Mouse (Mus musculus) MEL (cell line): ENCODE measurements at regions not wholly inside any gene's neighbourhood (a gene's known extent, or its start where the extent isn't known, plus 50 kb on each side); places are given as distances from the start of the nearest gene placed in this dataset.

Source experiments
- DNase-seq: peaks from one replicate; pipeline ENCODE4 v3.0.0; 2011; ENCODE audit warnings: low read depth, low spot score
- H3K27ac ChIP-seq: 2 replicates; pipeline ENCODE4 v1.5.1; 2012; ENCODE audit warnings: low read depth, mild to moderate bottlenecking, control low read depth, low read length, moderate library complexity; ENCODE audit not compliant: control insufficient read depth
- H3K27me3 ChIP-seq, 2 experiments: fragments of 150-350 bp in 1 of 2; sonication (generic) in 1 of 2; 2 replicates each; pipeline ENCODE4 v1.6.1; 2012; ENCODE audit warnings: low read length in 2 of 2, mild to moderate bottlenecking in 2 of 2, improper control_type of control experiment in 1 of 2, moderate library complexity in 1 of 2; ENCODE audit not compliant: insufficient read depth in 2 of 2, control insufficient read depth in 1 of 2
- H3K36me3 ChIP-seq, 2 experiments: 2 replicates each; pipeline ENCODE4 v1.6.1; 2012 to 2014; ENCODE audit warnings: low read length in 2 of 2, improper control_type of control experiment in 1 of 2, inconsistent platforms in 1 of 2, mild to moderate bottlenecking in 1 of 2; ENCODE audit not compliant: insufficient read depth in 2 of 2, control insufficient read depth in 1 of 2
- H3K4me1 ChIP-seq, 2 experiments: fragments of 150-350 bp in 1 of 2; sonication (generic) in 1 of 2; 2 replicates each; pipeline ENCODE4 v1.6.1; 2012; ENCODE audit warnings: low read length in 2 of 2, improper control_type of control experiment in 1 of 2, mild to moderate bottlenecking in 1 of 2; ENCODE audit not compliant: insufficient read depth in 2 of 2, control insufficient read depth in 1 of 2
- H3K4me3 ChIP-seq, 2 experiments: fragments of 150-350 bp in 1 of 2; sonication (generic) in 1 of 2; 2 replicates each; pipeline ENCODE4 v1.5.1; 2012; ENCODE audit warnings: low read depth in 2 of 2, low read length in 2 of 2, mild to moderate bottlenecking in 2 of 2, moderate library complexity in 2 of 2, control low read depth in 1 of 2, improper control_type of control experiment in 1 of 2; ENCODE audit not compliant: control insufficient read depth in 1 of 2, insufficient read depth in 1 of 2
- H3K79me2 ChIP-seq: 2 replicates; pipeline ENCODE4 v1.6.1; 2012; ENCODE audit warnings: mild to moderate bottlenecking, low read length, moderate library complexity; ENCODE audit not compliant: control insufficient read depth, poor library complexity, insufficient read depth
- H3K9ac ChIP-seq: 2 replicates; pipeline ENCODE4 v1.6.1; 2012; ENCODE audit warnings: low read depth, mild to moderate bottlenecking, control low read depth, low read length, moderate library complexity; ENCODE audit not compliant: control insufficient read depth, poor library complexity, severe bottlenecking
- H3K9me3 ChIP-seq: fragments of 150-350 bp; sonication (generic); replicated peaks from 2 replicates; pipeline ENCODE4 v1.6.1; 2012; ENCODE audit warnings: mild to moderate bottlenecking, low read length, improper control_type of control experiment, moderate library complexity; ENCODE audit not compliant: insufficient read depth
- CHD1 ChIP-seq: IDR thresholded peaks from 2 replicates; pipeline ENCODE4 v1.6.1; 2012; ENCODE audit warnings: low read depth, mild to moderate bottlenecking, inconsistent platforms, low read length, improper control_type of control experiment
- CHD2 ChIP-seq: IDR thresholded peaks from 2 replicates; pipeline ENCODE4 v1.6.1; 2011; ENCODE audit warnings: low read length, improper control_type of control experiment
- E2F4 ChIP-seq: IDR thresholded peaks from 2 replicates; pipeline ENCODE4 v1.6.1; 2011; ENCODE audit warnings: low read depth, low read length, improper control_type of control experiment, borderline replicate concordance
- EP300 ChIP-seq, 2 experiments: IDR thresholded peaks; 2 replicates each; pipeline ENCODE4 v1.6.1; 2011; ENCODE audit warnings: improper control_type of control experiment in 2 of 2, low read length in 2 of 2, low read depth in 1 of 2, mild to moderate bottlenecking in 1 of 2
- ETS1 ChIP-seq: IDR thresholded peaks from 2 replicates; pipeline ENCODE4 v1.6.1; 2012; ENCODE audit warnings: low read depth, mild to moderate bottlenecking, inconsistent platforms, low read length, improper control_type of control experiment, moderate library complexity
- GABPA ChIP-seq: IDR thresholded peaks from 2 replicates; pipeline ENCODE4 v1.6.1; 2012; ENCODE audit warnings: low read depth, mild to moderate bottlenecking, inconsistent platforms, low read length, improper control_type of control experiment, moderate library complexity
- HCFC1 ChIP-seq: IDR thresholded peaks from 2 replicates; pipeline ENCODE4 v1.6.1; 2012; ENCODE audit warnings: low read depth, mild to moderate bottlenecking, inconsistent platforms, low read length, improper control_type of control experiment, moderate library complexity
- JUND ChIP-seq: IDR thresholded peaks from 2 replicates; pipeline ENCODE4 v1.6.1; 2011; ENCODE audit warnings: low read depth, mild to moderate bottlenecking, improper control_type of control experiment, low read length
- KAT2A ChIP-seq: conservative IDR thresholded peaks from 2 replicates; pipeline ENCODE4 v1.6.1; 2012; ENCODE audit warnings: low read depth, low read length, improper control_type of control experiment, inconsistent platforms
- MAFK ChIP-seq: IDR thresholded peaks from 2 replicates; pipeline ENCODE4 v1.6.1; 2011; ENCODE audit warnings: low read depth, mild to moderate bottlenecking, low read length, improper control_type of control experiment, borderline replicate concordance
- MAX ChIP-seq: IDR thresholded peaks from 2 replicates; pipeline ENCODE4 v1.6.1; 2011; ENCODE audit warnings: low read length, improper control_type of control experiment
- MAZ ChIP-seq: IDR thresholded peaks from 2 replicates; pipeline ENCODE4 v1.6.1; 2012; ENCODE audit warnings: low read depth, mild to moderate bottlenecking, inconsistent platforms, low read length, improper control_type of control experiment
- MEF2A ChIP-seq: IDR thresholded peaks from 2 replicates; pipeline ENCODE4 v1.6.1; 2014; ENCODE audit warnings: low read depth, mild to moderate bottlenecking, inconsistent platforms, low read length, improper control_type of control experiment; ENCODE audit not compliant: poor library complexity, insufficient replicate concordance, severe bottlenecking; ENCODE audit errors: extremely low read depth
- MXI1 ChIP-seq: IDR thresholded peaks from 2 replicates; pipeline ENCODE4 v1.6.1; 2011; ENCODE audit warnings: mild to moderate bottlenecking, low read depth, low read length, improper control_type of control experiment
- NELFE ChIP-seq: IDR thresholded peaks from 2 replicates; pipeline ENCODE4 v1.6.1; 2011; ENCODE audit warnings: low read depth, low read length, improper control_type of control experiment
- NRF1 ChIP-seq: IDR thresholded peaks from 2 replicates; pipeline ENCODE4 v1.6.1; 2014; ENCODE audit warnings: low read depth, mild to moderate bottlenecking, inconsistent platforms, low read length, improper control_type of control experiment, moderate library complexity; ENCODE audit not compliant: poor library complexity, insufficient read depth, severe bottlenecking
- POLR2A ChIP-seq, 2 experiments: IDR thresholded peaks; 2 replicates each; pipeline ENCODE4 v1.6.1; 2011 to 2012; ENCODE audit warnings: low read length in 2 of 2, mild to moderate bottlenecking in 2 of 2, control low read depth in 1 of 2, improper control_type of control experiment in 1 of 2, low read depth in 1 of 2, moderate library complexity in 1 of 2; ENCODE audit not compliant: control insufficient read depth in 1 of 2, insufficient read depth in 1 of 2, poor library complexity in 1 of 2
- RAD21 ChIP-seq: IDR thresholded peaks from 2 replicates; pipeline ENCODE4 v1.6.1; 2011; ENCODE audit warnings: mild to moderate bottlenecking, low read depth, low read length, improper control_type of control experiment
- RCOR1 ChIP-seq: IDR thresholded peaks from 2 replicates; pipeline ENCODE4 v1.6.1; 2012; ENCODE audit warnings: low read depth, mild to moderate bottlenecking, inconsistent platforms, low read length, improper control_type of control experiment
- SIN3A ChIP-seq: IDR thresholded peaks from 2 replicates; pipeline ENCODE4 v1.6.1; 2012; ENCODE audit warnings: low read length, improper control_type of control experiment, inconsistent platforms
- TBP ChIP-seq: IDR thresholded peaks from 2 replicates; pipeline ENCODE4 v1.8.0; 2011; ENCODE audit warnings: low read depth, low read length, improper control_type of control experiment
- TCF12 ChIP-seq: IDR thresholded peaks from 2 replicates; pipeline ENCODE4 v1.6.1; 2014; ENCODE audit warnings: low read depth, mild to moderate bottlenecking, inconsistent platforms, low read length, improper control_type of control experiment, moderate library complexity
- UBTF ChIP-seq: IDR thresholded peaks from 2 replicates; pipeline ENCODE4 v1.6.1; 2012; ENCODE audit warnings: low read depth, mild to moderate bottlenecking, inconsistent platforms, low read length, improper control_type of control experiment, moderate library complexity, borderline replicate concordance; ENCODE audit not compliant: insufficient read depth
- USF2 ChIP-seq, 2 experiments: IDR thresholded peaks; 2 replicates each; pipeline ENCODE4 v1.6.1; 2011 to 2012; ENCODE audit warnings: improper control_type of control experiment in 2 of 2, low read length in 2 of 2, borderline replicate concordance in 1 of 2, inconsistent platforms in 1 of 2, low read depth in 1 of 2, mild to moderate bottlenecking in 1 of 2; ENCODE audit not compliant: insufficient read depth in 1 of 2
- ZKSCAN1 ChIP-seq: IDR thresholded peaks from 2 replicates; pipeline ENCODE4 v1.6.1; 2012; ENCODE audit warnings: low read depth, mild to moderate bottlenecking, inconsistent platforms, low read length, improper control_type of control experiment, moderate library complexity
- ZNF384 ChIP-seq: IDR thresholded peaks from 2 replicates; pipeline ENCODE4 v1.6.1; 2012; ENCODE audit warnings: low read depth, mild to moderate bottlenecking, inconsistent platforms, low read length, improper control_type of control experiment

- Histone ChIP-seq H3K27ac (no peak overlapping the region), H3K4me1 (no peaks in the 10 kb centered on the region), H3K79me2 (no peaks in the 10 kb centered on the region), H3K4me3 (no peak overlapping the region)
- DNase-seq = no peak
- TF ChIP-seq ZNF384 (no peak), JUND (no peak), POLR2A (IDR thresholded peaks at IDR 0.05; ENCODE audit: control insufficient read depth in 1 of 2, insufficient read depth in 1 of 2, low read depth in 1 of 2, low read length in 2 of 2, poor library complexity in 1 of 2) (no peak), CHD1 (no peak), RAD21 (no peak), ZKSCAN1 (no peak), TBP (no peak), USF2 (IDR thresholded peaks at IDR 0.05; ENCODE audit: borderline replicate concordance in 1 of 2, insufficient read depth in 1 of 2, low read depth in 1 of 2, low read length in 2 of 2) (no peak), CHD2 (no peak), MXI1 (no peak), ETS1 (no peak)
- TF ChIP-seq, all 39 proteins: peak for 0
- H3K9ac ChIP-seq = no peak overlapping the region
- H3K9me3 ChIP-seq = no peaks in the 10 kb centered on the region
- no peaks in the 10 kb centered on the region for H3K36me3 ChIP-seq
- no peaks in the 10 kb centered on the region for H3K27me3 ChIP-seq
Measured at GRCm38 (mm10) chr16:78480261-78480660, 96.2 kb downstream of the D16Ertd472e start.

DNA sequence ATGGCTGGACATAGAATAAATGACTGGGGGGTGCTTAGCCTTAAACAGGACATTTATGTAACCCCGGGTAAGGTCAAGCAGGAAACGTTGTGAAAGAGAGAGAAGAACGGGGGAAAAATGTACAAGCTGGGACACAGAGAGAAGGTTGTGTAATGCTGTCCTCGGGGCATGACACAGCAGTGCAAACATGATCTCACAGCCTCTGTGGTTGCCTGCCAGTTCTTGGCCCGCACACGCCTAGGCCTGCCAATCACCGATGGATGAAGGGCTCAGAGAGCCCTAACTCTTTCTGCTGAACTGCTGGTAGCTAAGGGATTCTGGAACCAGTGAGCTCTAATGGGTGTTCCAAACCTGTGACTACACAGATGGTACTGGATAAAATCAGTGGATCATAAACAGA lies 96.5 kb upstream of the Btg3 start:
- Histone ChIP-seq H3K36me3 (no peaks in the 10 kb centered on the region), H3K9ac (no peak overlapping the region), H3K4me3 (no peak overlapping the region), H3K79me2 (no peaks in the 10 kb centered on the region), H3K27ac (no peak overlapping the region), H3K4me1 (no peaks in the 10 kb centered on the region), H3K9me3 (no peaks in the 10 kb centered on the region), H3K27me3 (no peaks in the 10 kb centered on the region)
- no peak for TF ChIP-seq EP300 (IDR thresholded peaks at IDR 0.05; ENCODE audit: low read depth in 1 of 2, low read length in 2 of 2)
- no peak for TF ChIP-seq MAFK
- TF ChIP-seq ZNF384 = no peak
- TF ChIP-seq SIN3A = no peak
- no peak for DNase-seq

GRCm38 (mm10) chr16:78459996-78460395 lies 83.0 kb upstream of the Btg3 start:
- TF ChIP-seq GABPA = no peak
- no peak for TF ChIP-seq CHD2
- no peak for TF ChIP-seq TCF12
- TF ChIP-seq NRF1 = no peak
- no peak for TF ChIP-seq MAFK
- TF ChIP-seq ZNF384 = no peak
- TF ChIP-seq EP300 (IDR thresholded peaks at IDR 0.05; ENCODE audit: low read depth in 1 of 2, low read length in 2 of 2) = no peak
- no peak for TF ChIP-seq MAZ
- TF ChIP-seq RCOR1 = no peak
- no peak for TF ChIP-seq UBTF
- no peak for TF ChIP-seq MAX
- TF ChIP-seq KAT2A = no peak
- TF ChIP-seq JUND = no peak
- no peak for TF ChIP-seq HCFC1
- no peak for TF ChIP-seq NELFE
- TF ChIP-seq MEF2A = no peak
- TF ChIP-seq E2F4 = no peak
- TF ChIP-seq, all 39 proteins: peak for 0
- Histone ChIP-seq H3K27ac (no peak overlapping the region), H3K9me3 (no peaks in the 10 kb centered on the region), H3K9ac (no peak overlapping the region), H3K4me1 (no peaks in the 10 kb centered on the region), H3K79me2 (no peaks in the 10 kb centered on the region), H3K36me3 (no peaks in the 10 kb centered on the region), H3K4me3 (no peak overlapping the region), H3K27me3 (no peaks in the 10 kb centered on the region; a peak in 1 of 4 replicates)
- no peak for DNase-seq
